Mouse (Mus musculus) embryonic fibroblast, embryonic 13.5 days (primary cell): ENCODE measurements around the gene Kcnk5. TPM values are rescaled to one million over a fixed set of nuclear protein-coding genes. Genes with fewer than 3 reads are reported as not detected.

Experiments
- H3K27ac ChIP-seq: 2 replicates; pipeline ENCODE4 v1.5.1; 2012; ENCODE audit warnings: low read length, control low read depth, inconsistent platforms; ENCODE audit not compliant: insufficient read depth
- H3K4me1 ChIP-seq: 2 replicates; pipeline ENCODE4 v1.6.1; 2011; ENCODE audit warnings: low read length; ENCODE audit not compliant: control insufficient read depth, insufficient read depth
- H3K4me3 ChIP-seq: 2 replicates; pipeline ENCODE4 v1.5.1; 2011; ENCODE audit warnings: mild to moderate bottlenecking, control low read depth, low read length; ENCODE audit not compliant: insufficient read depth
- CTCF ChIP-seq: IDR thresholded peaks from 2 replicates; pipeline ENCODE4 v1.5.1; 2011; ENCODE audit warnings: mild to moderate bottlenecking, control low read depth, low read length, moderate library complexity, borderline replicate concordance; ENCODE audit not compliant: insufficient read depth
- POLR2A ChIP-seq: IDR thresholded peaks from 2 replicates; pipeline ENCODE4 v1.6.1; 2011; ENCODE audit warnings: low read depth, mild to moderate bottlenecking, control low read depth, low read length, moderate library complexity
- polyA plus RNA-seq: library from polyadenylated mRNA; stranded (reverse); fragments of >200 nt; gene quantifications from 2 replicates; pipeline ENCODE4 v1.2.4, GENCODE M21; 2011; ENCODE audit warnings: low read depth; ENCODE audit not compliant: missing spikeins, insufficient read length

The Kcnk5 gene
- polyA plus RNA-seq, 1 experiment = 0.40 TPM

DNA sequence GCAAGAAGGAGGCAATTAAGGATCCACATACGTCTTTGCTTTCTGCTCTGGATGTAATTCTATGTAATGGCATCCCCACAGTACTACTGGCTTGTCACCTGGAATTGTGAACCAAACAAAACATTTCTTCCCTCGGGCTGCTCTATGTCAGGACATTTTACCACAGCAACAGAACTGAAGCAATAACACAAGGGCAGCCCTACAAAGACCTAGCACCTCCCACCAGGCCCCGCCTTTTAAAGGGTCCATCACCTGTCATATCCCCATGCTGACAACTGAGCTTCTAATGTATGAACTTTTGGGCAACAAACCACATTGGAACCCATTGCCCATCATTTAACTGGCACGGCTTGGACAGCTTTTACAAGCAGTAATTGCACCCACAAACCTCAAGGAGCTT is 21.7 kb upstream of the Kcnk5 start:
- TF ChIP-seq POLR2A = no peak
- no peak for TF ChIP-seq CTCF
- H3K4me1 ChIP-seq = 0 out of 2 replicates have a peak, but pooled peaks cover 2% of the 10 kb centered on the region
- no peak overlapping the region for H3K27ac ChIP-seq
- no peak overlapping the region for H3K4me3 ChIP-seq

DNA sequence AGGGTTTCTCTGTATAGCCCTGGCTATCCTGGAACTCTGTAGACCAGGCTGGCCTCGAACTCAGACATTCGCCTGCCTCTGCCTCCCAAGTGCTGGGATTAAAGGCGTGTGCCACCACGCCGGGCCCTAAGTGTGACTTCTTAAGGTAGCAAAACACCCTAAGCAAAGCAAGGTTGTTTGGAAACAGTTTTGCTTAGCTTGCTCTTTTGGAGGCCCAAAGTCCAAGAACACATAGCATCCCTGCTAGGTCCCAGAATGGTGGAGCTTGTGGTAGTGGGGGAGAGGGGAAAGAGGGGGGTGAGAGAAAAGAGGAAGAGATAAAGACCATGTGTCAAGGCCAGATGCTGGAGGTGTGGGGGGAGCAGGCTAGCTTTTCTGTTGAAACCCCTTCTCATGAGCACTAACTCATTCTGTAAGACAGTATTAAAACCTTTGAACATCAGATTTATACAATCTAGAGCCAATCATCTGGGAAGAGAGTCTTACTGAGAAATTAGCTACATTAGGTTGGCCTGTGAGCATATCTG is 21.1 kb upstream of the Kcnk5 start:
- H3K27ac ChIP-seq = no peak overlapping the region
- 0 out of 2 replicates have a peak, but pooled peaks cover 2% of the 10 kb centered on the region for H3K4me1 ChIP-seq
- TF ChIP-seq CTCF (no peak), POLR2A (no peak)
- H3K4me3 ChIP-seq = no peak overlapping the region

DNA sequence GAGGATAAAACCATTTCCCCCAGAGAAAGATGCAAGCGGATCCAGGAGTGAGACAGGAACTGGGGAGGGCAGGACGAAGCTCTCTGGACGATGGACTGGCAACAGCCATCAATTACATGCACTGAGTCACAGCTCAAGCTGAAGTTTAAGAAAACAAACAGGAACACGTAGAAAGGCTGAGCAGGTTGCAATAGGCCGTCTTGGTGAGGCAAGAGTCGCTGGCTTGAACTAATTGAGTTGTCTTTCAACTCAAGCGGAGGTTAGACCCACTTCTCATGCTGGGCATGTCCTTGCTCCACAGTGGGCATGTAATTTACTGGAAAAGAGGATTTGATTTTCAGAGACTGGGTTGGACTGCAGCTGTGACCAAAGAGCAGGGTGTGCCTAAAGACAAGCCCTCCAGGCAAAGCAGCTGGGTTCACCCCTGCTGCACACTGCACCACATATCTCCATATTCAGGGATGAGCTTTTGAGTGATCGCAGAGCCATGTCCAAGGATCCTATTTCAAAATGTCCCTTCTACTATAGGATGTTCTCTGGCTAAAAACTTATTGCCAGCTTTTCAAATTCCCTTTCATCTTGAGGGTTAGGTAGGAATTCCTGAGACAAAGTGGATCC is 19.6 kb upstream of the Kcnk5 start:
- no peak overlapping the region for H3K27ac ChIP-seq
- TF ChIP-seq POLR2A = no peak
- TF ChIP-seq CTCF = no peak
- 0 out of 2 replicates have a peak, but pooled peaks cover 2% of the 10 kb centered on the region for H3K4me1 ChIP-seq
- no peak overlapping the region for H3K4me3 ChIP-seq

DNA sequence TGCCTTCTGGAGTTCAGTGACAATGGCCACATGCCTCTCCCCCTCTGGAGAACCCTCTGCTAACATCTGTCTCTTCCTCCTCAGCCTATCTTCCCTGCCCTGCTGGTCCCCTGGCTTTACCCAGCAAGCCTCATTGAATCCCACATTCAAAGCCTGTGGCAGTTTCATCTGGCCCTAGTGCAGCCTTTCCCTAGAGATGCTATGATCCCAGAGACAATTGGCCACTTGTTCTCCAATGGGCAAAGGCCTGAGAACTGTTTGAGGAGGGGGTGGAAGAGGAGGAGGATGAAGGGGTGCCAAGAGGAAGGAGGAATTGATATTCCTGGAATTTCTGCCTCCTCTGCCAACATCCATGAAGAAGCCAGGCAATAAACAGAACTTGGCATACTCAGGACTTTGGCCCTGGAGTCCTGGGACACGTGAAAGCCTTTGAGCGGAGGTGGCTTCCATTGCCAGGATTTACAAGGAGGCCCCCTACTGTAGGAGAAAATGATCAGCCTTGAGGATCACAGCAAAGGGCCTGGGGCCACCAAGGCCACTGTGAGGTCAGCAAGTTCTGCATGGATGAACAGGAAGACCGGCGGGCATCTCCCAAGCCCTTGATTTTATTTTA is 11.6 kb upstream of the Kcnk5 start:
- no peak for TF ChIP-seq POLR2A
- no peak for TF ChIP-seq CTCF
- no peaks in the 10 kb centered on the region for H3K4me1 ChIP-seq
- no peak overlapping the region for H3K4me3 ChIP-seq

DNA sequence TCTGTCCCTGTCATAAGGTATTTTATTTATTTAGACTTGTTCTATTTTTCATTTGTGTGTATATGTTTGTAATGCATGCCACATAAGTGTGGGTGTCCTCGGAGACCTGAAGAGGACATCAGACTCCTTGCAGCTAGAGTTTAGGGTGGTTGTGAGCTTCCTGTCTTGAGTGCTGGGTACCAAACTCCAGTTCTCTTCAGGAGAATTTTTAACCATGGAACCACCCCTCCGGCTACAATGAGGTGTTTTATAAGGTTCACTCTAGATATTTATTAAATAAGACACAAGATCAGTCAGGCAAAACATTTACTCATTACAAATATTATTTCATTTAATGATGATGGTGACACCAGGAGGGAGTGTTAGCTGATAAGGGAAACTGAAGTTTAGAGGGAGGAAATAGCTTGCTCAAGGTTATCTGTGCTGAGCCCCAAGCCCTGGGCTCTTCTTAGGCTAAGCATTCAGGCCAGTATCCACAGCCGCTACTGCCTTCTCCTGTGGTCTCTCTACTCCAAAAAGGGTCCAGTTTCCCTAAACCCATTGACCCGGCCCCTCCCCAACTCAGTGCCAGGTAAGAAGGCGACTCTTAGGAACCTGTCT is 9.6 kb upstream of the Kcnk5 start:
- Histone ChIP-seq H3K4me1 (no peaks in the 10 kb centered on the region), H3K4me3 (no peak overlapping the region)
- TF ChIP-seq CTCF = no peak
- no peak for TF ChIP-seq POLR2A

More for the DNA sequence above, 11.6 kb upstream of the Kcnk5 start:
- H3K27ac ChIP-seq = no peak overlapping the region

DNA sequence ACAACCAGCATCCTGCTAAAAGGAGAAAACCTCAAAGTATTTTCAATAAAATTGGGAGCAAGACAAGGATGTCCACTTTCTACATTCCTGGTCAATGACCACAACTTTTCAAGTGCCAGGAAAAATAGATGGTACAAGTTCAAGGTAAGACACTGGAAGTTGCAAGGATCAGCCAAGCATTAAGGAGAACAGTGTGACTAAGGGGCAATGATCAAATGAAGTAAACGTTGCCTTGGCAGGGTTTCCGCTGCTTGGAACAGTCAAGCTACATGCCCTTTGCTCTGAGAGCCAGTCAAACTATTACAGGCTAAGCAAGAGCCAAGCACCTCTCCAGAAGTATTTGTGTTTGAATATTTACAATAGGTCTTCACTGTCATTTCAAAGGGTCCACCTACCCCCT is 8.1 kb upstream of the Kcnk5 start:
- Histone ChIP-seq H3K27ac (no peak overlapping the region), H3K4me3 (no peak overlapping the region), H3K4me1 (no peaks in the 10 kb centered on the region)
- TF ChIP-seq CTCF (no peak), POLR2A (no peak)

More for the DNA sequence above, 9.6 kb upstream of the Kcnk5 start:
- no peak overlapping the region for H3K27ac ChIP-seq

DNA sequence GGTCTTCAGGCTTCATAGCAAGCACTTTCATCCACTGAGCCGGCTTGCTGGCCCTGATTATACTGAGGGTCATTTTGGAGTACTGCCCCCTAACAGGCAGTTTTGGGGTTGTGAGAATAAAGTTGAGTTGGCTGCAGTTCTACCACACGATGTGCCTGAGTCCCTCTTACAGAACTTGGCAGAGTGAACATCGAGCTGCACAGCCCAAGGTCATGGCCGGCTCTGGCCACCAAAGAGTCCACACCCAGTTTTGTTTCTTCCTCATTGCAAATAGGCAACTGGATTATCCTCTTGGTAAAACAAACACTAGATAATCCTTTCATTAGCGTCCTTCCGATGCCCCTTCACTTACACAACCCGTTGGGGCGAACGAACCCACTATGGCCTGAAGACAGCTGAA is 3.8 kb upstream of the Kcnk5 start:
- Histone ChIP-seq H3K4me1 (0 out of 2 replicates have a peak, but pooled peaks cover under 1% of the 10 kb centered on the region), H3K4me3 (no peak overlapping the region), H3K27ac (no peak overlapping the region)
- TF ChIP-seq POLR2A = no peak

DNA sequence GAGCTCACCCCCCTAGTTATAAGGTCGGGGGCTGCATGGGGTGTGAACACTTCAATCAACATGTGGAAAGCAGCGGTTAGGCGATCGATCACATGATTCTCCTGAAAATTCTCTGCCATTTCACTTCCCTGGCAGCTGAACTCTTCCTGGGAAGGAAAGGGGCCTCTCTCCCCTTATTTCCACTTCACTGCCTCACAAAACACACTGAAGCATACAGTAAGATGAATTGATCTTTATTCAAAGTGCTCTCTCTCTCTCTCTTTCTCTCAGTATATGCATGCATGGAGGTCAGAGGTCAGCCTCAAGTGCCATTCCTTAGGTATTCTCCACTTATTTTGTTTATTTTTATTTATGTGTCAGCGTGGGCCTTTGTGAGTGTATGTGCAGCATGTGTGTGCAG is 2.1 kb upstream of the Kcnk5 start:
- H3K27ac ChIP-seq = no peak overlapping the region
- H3K4me3 ChIP-seq = no peak overlapping the region
- 0 out of 2 replicates have a peak, but pooled peaks cover 4% of the 10 kb centered on the region for H3K4me1 ChIP-seq
- TF ChIP-seq POLR2A (no peak), CTCF (no peak)

DNA sequence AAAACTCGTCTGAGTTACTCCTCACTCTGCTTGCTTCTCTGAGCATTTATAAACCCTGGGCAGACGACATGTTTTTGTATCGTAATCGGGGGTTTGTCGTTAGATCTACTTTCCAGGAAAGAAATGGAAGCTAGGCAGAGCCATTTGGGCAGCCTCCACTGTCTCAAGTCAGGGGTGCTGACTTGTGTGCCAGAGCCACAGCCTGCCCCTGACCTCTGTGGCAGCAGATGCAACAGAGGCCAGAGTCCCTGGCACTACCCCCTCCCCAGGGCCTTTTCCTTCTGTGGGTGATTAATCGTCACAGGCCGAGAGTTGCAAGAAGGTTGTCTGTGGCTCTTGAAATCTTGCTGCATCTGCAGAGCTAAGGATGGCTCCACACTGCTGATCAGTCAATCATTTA is 987 bp upstream of the Kcnk5 start:
- Histone ChIP-seq H3K4me3 (no peak overlapping the region), H3K4me1 (0 out of 2 replicates have a peak, but pooled peaks cover 4% of the 10 kb centered on the region), H3K27ac (no peak overlapping the region)
- no peak for TF ChIP-seq POLR2A
- TF ChIP-seq CTCF = no peak

DNA sequence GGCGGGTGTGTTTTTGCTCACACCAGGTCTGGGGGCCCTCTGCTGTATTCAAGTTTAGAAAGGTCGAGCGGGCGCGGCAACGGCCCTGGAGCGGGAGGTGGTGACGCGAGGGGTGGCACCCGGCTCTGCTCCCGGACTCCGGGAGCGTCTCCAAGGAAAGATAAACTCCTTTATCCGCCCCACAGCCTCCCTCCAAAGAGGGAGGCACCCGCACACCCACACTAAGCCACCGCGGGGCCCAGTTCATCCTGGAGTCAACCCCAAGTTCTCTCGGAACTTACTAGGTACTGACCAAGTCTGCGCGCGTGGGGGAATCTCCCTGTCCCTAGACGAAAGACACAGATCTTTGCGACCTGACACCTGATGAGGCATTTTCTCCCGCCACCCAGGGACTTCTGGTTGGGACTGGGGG is 852 bp downstream of the Kcnk5 start:
- TF ChIP-seq POLR2A = no peak

More for the DNA sequence above, 852 bp downstream of the Kcnk5 start:
- Histone ChIP-seq H3K4me1 (0 out of 2 replicates have a peak, but pooled peaks cover 4% of the 10 kb centered on the region), H3K27ac (no peak overlapping the region), H3K4me3 (peak overlapping the region; percentile 51)
